Mouse (Mus musculus) Patski (cell line): ENCODE data around the gene Gm20388. TPM values are rescaled to one million over a fixed set of nuclear protein-coding genes. Genes with fewer than 3 reads are reported as not detected.
A peak's percentile ranks its signal among the peaks of the same experiment; 100 is the strongest.

Source experiments
- ATAC-seq: fragments of 100-300 bp; one replicate; pipeline ENCODE4 v1.8.0; 2021
- CTCF ChIA-PET: fragments of 350-600 bp; sonication (Branson Sonifier 250); formaldehyde crosslinking; loops from one replicate; lab custom pipeline; 2022; ENCODE audit warnings: inconsistent platforms; lab: Charles Lee
- POLR2A ChIA-PET: fragments of 350-600 bp; sonication (Branson Sonifier 250); formaldehyde crosslinking; loops from one replicate; lab custom pipeline; 2022; ENCODE audit warnings: antibody characterized with exemption, inconsistent platforms; lab: Charles Lee
- DNase-seq: peaks from one replicate; pipeline ENCODE4 v3.0.0-alpha.2; 2011; ENCODE audit warnings: low read depth, low spot score
- H3K27me3 ChIP-seq: fragments of 371-371 bp; one replicate; pipeline ENCODE4 v1.5.1; 2021
- CTCF ChIP-seq: fragments of 100-300 bp; IDR thresholded peaks from one replicate; pipeline ENCODE4 v1.5.1; 2021
- in situ Hi-C: fragments of 300-500 bp; cut with MboI; formaldehyde crosslinking; loops from 3 replicates; pipeline ENCODE4 v1.11.1; 2018; ENCODE audit warnings: low pct_unique_long_range_greater_than_20kb, mixed read lengths
- polyA plus RNA-seq: library from polyadenylated mRNA; unstranded; gene quantifications from one replicate; pipeline ENCODE4 v1.2.3, GENCODE M21; 2021

Gene Gm20388
- polyA plus RNA-seq, 1 experiment from 2014 or later = 86.7 TPM

DNA sequence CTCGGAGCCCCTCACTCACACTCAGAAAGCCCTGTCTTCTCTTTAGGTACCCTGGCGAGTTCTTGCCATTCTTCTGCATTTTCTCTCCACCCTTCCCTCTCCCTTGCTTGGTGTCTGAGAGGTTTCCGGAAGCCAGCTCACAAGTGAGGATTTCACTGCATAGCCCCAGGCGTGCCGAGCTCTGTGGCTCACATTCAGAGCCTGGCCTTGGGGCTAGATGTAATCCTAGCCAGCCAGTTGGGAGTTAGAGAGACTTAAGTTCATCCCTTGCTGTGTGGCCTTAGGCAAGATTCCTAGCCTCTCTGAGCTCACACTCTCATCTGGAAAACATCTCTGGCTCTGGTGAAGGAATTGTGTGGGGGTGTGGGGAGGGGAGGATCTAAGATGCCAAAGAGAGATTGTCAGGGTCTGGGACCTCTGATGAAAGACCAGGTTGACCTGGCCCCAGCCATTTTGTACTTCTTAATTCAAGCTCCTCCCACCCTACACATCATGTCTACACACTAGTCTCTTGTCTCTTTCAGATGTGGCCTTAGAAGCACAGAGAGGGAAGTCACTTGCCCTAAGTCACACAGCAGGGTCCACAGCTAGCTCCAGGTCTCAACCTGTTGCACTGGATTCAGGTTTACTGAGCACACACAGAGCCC lies 426.4 kb downstream of the Gm20388 start:
- ChIA-PET CTCF (interaction anchor here (0.8 kb wide), 2 partner anchors 10 to 198 kb away, joined by 3 read pairs; no protein-coding TSS in a partner anchor), POLR2A (no interaction called here)
- in situ Hi-C loops = no loop called here
- no peak for TF ChIP-seq CTCF
- DNase-seq = no peak
- peak; percentile 8 for ATAC-seq
- H3K27me3 ChIP-seq = no peaks in the 10 kb centered on the region

DNA sequence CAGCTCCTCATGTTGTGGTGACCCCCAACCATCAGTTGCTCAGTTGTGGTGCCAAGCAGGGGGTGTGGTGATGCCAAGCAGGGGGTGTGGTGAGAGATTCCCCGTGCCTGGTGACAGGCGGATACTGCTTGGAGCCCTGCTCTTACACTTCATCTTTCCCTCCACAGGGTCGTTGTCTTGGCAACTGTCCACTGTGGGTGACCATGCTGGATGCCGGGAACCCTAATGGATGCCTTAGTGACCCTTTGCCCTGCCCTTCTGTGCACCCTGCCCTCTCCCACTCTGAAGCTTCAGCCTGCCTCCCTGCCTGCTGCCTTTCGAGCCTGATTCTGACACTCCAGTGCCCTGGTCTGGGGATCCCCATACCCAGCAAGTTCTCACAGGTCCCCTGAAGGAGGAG lies 427.0 kb downstream of the Gm20388 start:
- CTCF ChIA-PET = interaction anchor here (0.8 kb wide), 2 partner anchors 11 to 197 kb away, joined by 3 read pairs; no protein-coding TSS in a partner anchor
- DNase-seq (no peak), ATAC-seq (no peak)
- no peak for TF ChIP-seq CTCF
- POLR2A ChIA-PET = no interaction called here
- H3K27me3 ChIP-seq = no peaks in the 10 kb centered on the region
- in situ Hi-C loops = no loop called here

DNA sequence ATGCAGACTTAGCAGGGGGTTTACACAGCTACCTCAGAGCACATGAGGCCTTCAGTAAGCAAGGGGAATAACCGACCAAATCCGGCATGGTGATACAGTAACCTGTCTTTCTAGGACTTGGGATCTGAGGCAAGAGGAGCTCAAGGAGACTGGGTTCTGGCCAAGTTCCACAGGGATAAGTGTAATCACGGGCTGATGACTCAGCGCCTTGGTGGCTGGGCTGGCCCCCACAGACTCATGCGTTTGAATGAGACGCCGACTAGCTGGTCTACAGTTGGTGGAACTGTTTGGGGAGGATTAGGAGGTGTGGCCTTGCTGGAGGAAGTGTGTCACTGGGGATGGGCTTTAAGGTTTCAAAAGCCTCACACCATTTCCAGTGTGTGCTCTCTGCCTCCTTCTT lies 428.0 kb downstream of the Gm20388 start:
- in situ Hi-C loops = no loop called here
- no peak for ATAC-seq
- H3K27me3 ChIP-seq = no peaks in the 10 kb centered on the region
- ChIA-PET CTCF (interaction anchor here (1.3 to 2.1 kb wide), 2 partner anchors 12 to 19 kb away, joined by 3 to 10 read pairs; no protein-coding TSS in a partner anchor), POLR2A (no interaction called here)
- TF ChIP-seq CTCF = no peak
- no peak for DNase-seq

DNA sequence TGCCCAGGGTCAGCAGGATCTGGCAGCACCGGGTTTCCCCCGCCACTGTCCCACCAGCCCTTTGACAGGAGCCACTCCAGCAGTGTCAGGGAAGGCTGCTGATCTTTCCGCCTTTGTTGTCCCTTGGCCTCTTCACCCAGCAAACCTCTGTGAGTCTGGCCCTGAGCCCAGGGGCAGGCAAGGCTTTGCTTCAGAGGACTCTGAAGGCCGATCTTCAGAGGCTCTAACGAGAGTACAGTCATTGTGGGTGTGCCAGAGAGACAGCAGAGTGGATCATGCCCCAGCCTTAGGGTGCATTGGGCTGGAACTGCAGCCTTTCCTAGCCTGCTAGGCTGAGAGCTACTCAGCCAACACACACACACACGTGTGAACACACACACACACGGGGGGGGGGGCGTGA lies 429.1 kb downstream of the Gm20388 start:
- TF ChIP-seq CTCF = no peak
- H3K27me3 ChIP-seq = no peaks in the 10 kb centered on the region
- ChIA-PET CTCF (interaction anchor here (1.0 to 2.1 kb wide), 4 partner anchors 12 to 43 kb away, joined by 3 to 10 read pairs (median 4); no protein-coding TSS in a partner anchor), POLR2A (no interaction called here)
- DNase-seq (peak; percentile 90), ATAC-seq (peak; percentile 82)
- in situ Hi-C loops = no loop called here

DNA sequence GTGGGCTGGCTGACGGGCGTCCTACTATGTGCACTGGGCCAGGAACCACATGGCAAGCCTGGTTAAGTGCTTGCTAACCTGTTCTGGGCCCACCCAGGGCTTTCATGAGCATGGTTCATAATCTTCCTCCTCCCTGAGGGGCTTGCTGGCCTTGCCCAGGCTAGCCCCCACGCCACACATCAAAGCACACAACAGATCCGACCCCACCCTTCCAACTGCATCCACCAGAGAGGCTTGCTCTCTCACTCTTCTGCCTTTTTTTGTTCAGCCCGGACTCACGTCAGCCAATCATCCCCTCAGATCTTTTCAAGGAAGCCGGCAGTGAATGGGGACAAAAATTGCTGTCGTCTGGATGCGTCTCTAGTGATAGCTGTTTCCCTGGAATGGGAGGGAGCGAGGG lies 430.5 kb downstream of the Gm20388 start:
- in situ Hi-C loops = no loop called here

DNA sequence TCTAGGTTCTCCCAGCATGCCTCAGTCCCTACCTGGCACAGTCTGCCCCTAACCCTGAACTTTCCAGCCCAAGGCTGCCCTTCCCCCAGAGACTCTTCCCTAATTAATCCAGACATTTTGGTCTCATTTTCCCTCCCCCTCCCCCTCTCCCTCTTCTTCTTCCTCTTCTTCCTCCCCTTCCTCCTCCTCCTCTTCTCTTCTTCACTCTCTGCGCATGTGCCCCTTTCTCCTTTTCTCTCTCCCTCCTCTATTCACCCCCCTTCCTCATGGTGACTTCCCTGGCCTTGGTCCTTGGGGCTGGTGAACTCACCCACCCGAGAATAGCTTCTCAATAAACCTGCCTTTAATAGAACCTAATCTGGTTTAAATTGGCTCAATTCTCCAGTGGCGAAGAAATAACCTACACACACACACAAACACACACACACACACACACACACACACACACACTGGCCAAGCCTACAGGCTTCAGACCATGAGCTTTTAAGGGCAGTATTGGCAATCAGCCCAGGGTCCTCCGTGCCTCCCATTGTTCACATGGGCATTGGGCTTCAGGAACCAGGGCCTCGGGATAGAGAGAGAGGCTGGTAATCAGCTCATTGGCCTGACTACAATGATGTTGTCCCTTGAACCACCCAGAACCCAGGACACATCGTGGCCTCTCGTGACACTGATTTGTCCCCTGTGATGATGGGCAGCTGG lies 432.4 kb downstream of the Gm20388 start:
- in situ Hi-C loops = no loop called here
- DNase-seq (no peak), ATAC-seq (no peak)
- POLR2A ChIA-PET = interaction anchor here (1.1 kb wide), 1 partner anchor 15 kb away, joined by 4 read pairs; no protein-coding TSS in a partner anchor
- H3K27me3 ChIP-seq = no peaks in the 10 kb centered on the region
- TF ChIP-seq CTCF = no peak
- CTCF ChIA-PET = no interaction called here

More for the DNA sequence above, 430.5 kb downstream of the Gm20388 start:
- TF ChIP-seq CTCF = no peak
- ATAC-seq (no peak), DNase-seq (no peak)
- H3K27me3 ChIP-seq = no peaks in the 10 kb centered on the region
- POLR2A ChIA-PET = no interaction called here
- CTCF ChIA-PET = no interaction called here

DNA sequence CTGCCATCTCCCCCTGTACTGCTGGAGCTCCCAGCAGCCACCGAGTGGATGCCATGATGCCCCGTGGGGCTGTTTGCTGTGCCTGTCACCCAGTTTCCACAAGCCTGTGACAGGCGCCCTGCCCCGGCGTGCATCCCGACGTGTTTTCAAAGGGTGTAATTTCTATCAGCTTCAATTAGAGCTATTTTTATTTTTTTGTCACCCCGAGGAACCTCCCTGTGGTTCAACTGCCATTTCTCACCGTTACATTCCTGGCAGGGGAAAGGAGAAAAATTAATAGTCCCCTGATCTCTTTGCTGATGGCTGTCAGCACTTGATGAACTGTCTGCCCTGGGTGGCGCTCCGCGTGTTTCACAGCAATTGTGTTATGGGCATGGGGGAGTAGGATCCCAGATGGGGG lies 432.9 kb downstream of the Gm20388 start:
- DNase-seq (no peak), ATAC-seq (no peak)
- no peaks in the 10 kb centered on the region for H3K27me3 ChIP-seq
- in situ Hi-C loops = no loop called here
- POLR2A ChIA-PET = interaction anchor here (1.1 kb wide), 1 partner anchor 14 kb away, joined by 4 read pairs; no protein-coding TSS in a partner anchor
- CTCF ChIA-PET = no interaction called here
- TF ChIP-seq CTCF = no peak

DNA sequence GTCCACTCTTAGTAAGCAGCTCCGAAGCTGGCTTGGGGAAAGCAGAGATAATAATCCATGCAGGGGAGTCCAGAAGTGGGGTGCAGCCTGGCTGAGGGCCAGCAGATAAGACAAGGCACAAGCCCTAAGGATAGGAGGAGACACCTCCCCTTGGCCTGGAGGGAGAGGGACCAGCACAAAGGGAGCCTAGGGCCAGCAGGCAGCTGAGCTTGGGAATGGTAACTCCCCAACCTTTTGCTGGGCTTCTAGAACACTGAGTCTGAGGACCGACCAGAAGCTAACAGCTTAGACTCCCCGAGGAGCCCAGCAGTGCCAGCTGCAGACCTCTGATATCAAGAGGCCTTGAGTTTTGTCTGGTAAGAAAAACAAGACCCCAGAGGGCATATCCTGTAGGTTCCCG lies 433.5 kb downstream of the Gm20388 start:
- CTCF ChIA-PET = no interaction called here
- in situ Hi-C loops = no loop called here
- ATAC-seq = no peak
- POLR2A ChIA-PET = interaction anchor here (1.1 kb wide), 1 partner anchor 14 kb away, joined by 4 read pairs; no protein-coding TSS in a partner anchor
- H3K27me3 ChIP-seq = no peaks in the 10 kb centered on the region
- no peak for DNase-seq
- TF ChIP-seq CTCF = no peak

DNA sequence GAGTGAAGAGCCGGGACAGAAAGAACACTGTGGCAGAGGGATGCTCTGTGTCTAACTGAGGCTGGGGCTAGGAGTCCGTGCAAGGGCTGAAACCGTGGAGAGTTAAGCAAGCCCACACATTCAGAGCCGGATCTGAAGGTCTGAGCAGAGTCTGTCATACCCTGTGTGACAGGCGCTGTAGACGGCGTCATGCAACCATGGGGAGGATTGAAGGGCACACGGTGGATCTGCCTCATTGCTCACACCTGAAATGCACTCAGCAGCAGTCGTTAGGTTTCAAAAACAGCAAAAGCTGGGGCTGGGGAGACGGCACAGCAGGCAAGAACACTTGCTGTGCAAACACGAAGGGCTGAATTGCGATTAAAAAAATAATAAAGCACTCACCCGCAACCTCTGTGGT lies 433.9 kb downstream of the Gm20388 start:
- DNase-seq (no peak), ATAC-seq (no peak)
- ChIA-PET CTCF (no interaction called here), POLR2A (no interaction called here)
- no peak for TF ChIP-seq CTCF
- in situ Hi-C loops = no loop called here
- H3K27me3 ChIP-seq = no peaks in the 10 kb centered on the region

DNA sequence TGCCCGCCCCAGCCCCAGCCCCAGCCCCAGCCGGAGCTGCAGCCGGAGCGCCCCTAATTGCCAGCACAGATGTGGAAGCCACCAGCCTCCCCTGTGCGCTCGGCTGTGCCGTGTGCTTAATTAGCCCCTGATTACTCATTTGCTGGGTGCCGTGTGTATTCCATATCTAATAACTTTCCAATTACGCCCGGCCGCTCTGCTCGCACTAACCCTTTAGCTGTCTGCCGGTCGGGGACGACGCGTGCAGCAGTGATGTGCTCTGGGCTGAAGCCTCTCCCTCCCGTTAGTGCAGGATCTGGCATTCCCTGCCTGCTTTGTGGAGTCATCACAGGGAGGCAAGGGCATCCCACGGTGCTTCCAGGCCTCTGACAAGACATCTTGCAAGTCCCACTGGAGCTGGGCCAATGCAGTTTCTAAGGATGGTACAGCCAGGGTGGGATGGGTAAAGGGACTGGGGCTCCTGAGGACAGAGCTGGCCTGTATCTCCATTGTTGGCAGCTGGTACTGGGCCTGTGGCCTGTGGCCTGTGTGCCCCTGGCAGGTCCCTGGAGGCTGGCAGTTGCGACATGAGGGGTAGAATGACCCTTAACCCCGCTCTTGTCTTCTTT lies 437.2 kb downstream of the Gm20388 start:
- in situ Hi-C loops = no loop called here
- ATAC-seq = no peak
- ChIA-PET CTCF (interaction anchor here (1.0 to 2.6 kb wide), 3 partner anchors 16 to 187 kb away, joined by 3 to 7 read pairs (median 4); no protein-coding TSS in a partner anchor), POLR2A (no interaction called here)
- no peak for TF ChIP-seq CTCF
- H3K27me3 ChIP-seq = no peaks in the 10 kb centered on the region
- no peak for DNase-seq
